Mouse (Mus musculus) kidney, adult 9 months (tissue): ENCODE measurements around the gene Prkcz.
A peak's percentile ranks its signal among the peaks of the same experiment; 100 is the strongest.

Experiments used
- DNase-seq: peaks from one replicate; pipeline ENCODE4 v3.0.0; 2022

Prkcz gene

GRCm38 (mm10) chr4:155217241-155218103 is 143.7 kb downstream of the Prkcz start:
- DNase-seq = peak; percentile 61

GRCm38 (mm10) chr4:155215773-155216630 is 145.2 kb downstream of the Prkcz start:
- DNase-seq = peak; percentile 51

- no peak for DNase-seq
Measured at GRCm38 (mm10) chr4:155215203-155215602, 146.0 kb downstream of the Prkcz start.

- DNase-seq = no peak
Measured at GRCm38 (mm10) chr4:155214793-155215192, 146.4 kb downstream of the Prkcz start.

- no peak for DNase-seq
Measured at GRCm38 (mm10) chr4:155214188-155214587, 147.0 kb downstream of the Prkcz start.

GRCm38 (mm10) chr4:155213752-155214054 is 147.5 kb downstream of the Prkcz start:
- no peak for DNase-seq

GRCm38 (mm10) chr4:155213052-155213751 is 148.0 kb downstream of the Prkcz start:
- no peak for DNase-seq
